Mouse (Mus musculus) lung, adult 18-20 months (tissue): Measurements from ENCODE around the gene Plekha6.

Experiments
- DNase-seq, 2 experiments: peaks; one replicate each; pipeline ENCODE4 v3.0.0; 2022; ENCODE audit warnings: mixed read lengths in 2 of 2

The Plekha6 gene

GRCm38 (mm10) chr1:133215360-133215700, 51.3 kb downstream of the Plekha6 start:
- no peak for DNase-seq

GRCm38 (mm10) chr1:133215753-133216152, 51.7 kb downstream of the Plekha6 start:
- no peak for DNase-seq

- no peak for DNase-seq
Observed at GRCm38 (mm10) chr1:133217031-133217430, 53.0 kb downstream of the Plekha6 start.

- no peak for DNase-seq
Observed at GRCm38 (mm10) chr1:133219106-133219505, 55.1 kb downstream of the Plekha6 start.

- DNase-seq: no peak
Observed at GRCm38 (mm10) chr1:133221459-133221858, 57.4 kb downstream of the Plekha6 start.

- DNase-seq: peak in 1 of 2 experiments; percentile 25
Observed at GRCm38 (mm10) chr1:133222445-133222995, 58.5 kb downstream of the Plekha6 start.

- DNase-seq: no peak
Observed at GRCm38 (mm10) chr1:133224674-133225073, 60.7 kb downstream of the Plekha6 start.

GRCm38 (mm10) chr1:133225137-133225536, 61.1 kb downstream of the Plekha6 start:
- DNase-seq: no peak

- no peak for DNase-seq
Observed at GRCm38 (mm10) chr1:133225561-133225960, 61.6 kb downstream of the Plekha6 start.

GRCm38 (mm10) chr1:133225963-133226660, 62.1 kb downstream of the Plekha6 start:
- peak; percentile 60 to 65 for DNase-seq

- DNase-seq: peak; percentile 80 to 87
Observed at GRCm38 (mm10) chr1:133226928-133227327, 62.9 kb downstream of the Plekha6 start.

GRCm38 (mm10) chr1:133227378-133227777, 63.4 kb downstream of the Plekha6 start:
- no peak for DNase-seq

- no peak for DNase-seq
Observed at GRCm38 (mm10) chr1:133228809-133229487, 64.9 kb downstream of the Plekha6 start.

GRCm38 (mm10) chr1:133231523-133232193, 67.6 kb downstream of the Plekha6 start:
- peak; percentile 36 to 60 for DNase-seq

GRCm38 (mm10) chr1:133235909-133236308, 71.9 kb downstream of the Plekha6 start:
- no peak for DNase-seq

GRCm38 (mm10) chr1:133236693-133237440, 72.9 kb downstream of the Plekha6 start:
- peak; percentile 79 to 83 for DNase-seq

GRCm38 (mm10) chr1:133237670-133238069, 73.7 kb downstream of the Plekha6 start:
- peak; percentile 59 to 62 for DNase-seq

- DNase-seq: no peak
Observed at GRCm38 (mm10) chr1:133239121-133239812, 75.3 kb downstream of the Plekha6 start.

GRCm38 (mm10) chr1:133239813-133240160, 75.8 kb downstream of the Plekha6 start:
- DNase-seq: no peak

- DNase-seq: peak; percentile 59 to 71
Observed at GRCm38 (mm10) chr1:133240881-133241280, 76.9 kb downstream of the Plekha6 start.

- no peak for DNase-seq
Observed at GRCm38 (mm10) chr1:133244668-133245067, 80.7 kb downstream of the Plekha6 start.
